Mouse (Mus musculus): ENCODE data around the gene Gpatch4.

Gpatch4 gene

DNA sequence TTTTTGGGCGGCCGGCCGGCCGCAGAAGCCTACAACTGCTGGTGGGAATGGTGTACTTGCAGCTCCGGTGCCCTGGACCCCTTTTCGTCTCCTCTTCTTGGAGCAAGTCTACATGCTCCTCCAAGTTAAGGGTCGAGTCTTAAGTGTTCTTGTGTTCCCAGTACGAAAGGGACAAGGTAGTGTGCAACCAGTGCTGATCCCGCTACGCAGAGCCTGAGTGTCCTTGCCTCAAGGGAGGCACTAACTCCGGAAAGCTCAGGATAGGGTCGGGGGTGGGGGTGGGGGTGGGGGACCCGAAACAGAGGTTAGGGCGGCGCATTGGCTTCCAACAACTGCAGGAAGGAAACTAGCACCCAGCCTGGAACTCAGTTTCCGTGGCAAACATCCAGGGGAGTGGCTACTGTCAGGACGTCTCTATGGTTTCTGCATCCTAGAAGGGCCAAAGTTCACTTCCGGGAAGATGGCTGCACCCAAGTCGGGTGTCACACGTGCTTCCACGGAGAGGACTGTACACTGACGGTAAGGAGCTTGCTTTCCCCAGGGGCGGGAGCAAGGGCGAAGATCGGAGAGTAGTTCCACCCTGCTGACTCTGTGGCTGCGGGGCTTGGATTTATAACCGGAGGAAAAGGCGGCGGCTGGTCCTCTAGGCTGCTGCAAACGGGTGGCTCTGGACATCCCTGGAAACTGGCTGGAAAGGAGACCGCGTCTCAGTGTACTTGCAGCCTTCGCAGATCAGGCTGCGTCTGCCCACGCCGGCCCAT lies at the start of gene Gpatch4:
Gene Gpatch4, plus strand, starts transcription at position 448 of the 761 bp plus-strand sequence.
- DNase-seq (ENCODE audit: extremely low read depth, insufficient read length, low spot score), result peak; percentile 83

DNA sequence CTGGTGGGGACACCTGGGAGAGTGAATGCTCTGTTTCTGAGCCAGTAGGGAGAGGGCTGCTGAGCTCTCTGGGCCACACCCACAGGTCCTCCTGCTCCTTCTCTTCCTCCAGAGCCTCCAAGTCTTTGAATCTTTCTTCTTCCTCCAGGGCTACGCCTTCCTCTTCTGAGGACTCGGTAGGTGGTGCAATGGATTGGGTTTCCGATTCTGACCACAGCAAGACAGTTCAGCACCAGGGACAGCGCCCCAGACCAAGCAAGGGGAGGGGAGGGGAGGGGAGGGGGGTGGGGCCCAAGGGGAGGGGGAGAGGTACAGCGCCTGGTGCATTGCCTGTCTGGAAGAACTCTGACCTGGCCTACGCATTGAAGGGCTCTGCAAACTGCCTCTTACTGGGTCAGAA lies 49.5 kb upstream of the Gpatch4 start:
- no peak for DNase-seq (ENCODE audit: extremely low read depth, insufficient read length, low spot score)

DNA sequence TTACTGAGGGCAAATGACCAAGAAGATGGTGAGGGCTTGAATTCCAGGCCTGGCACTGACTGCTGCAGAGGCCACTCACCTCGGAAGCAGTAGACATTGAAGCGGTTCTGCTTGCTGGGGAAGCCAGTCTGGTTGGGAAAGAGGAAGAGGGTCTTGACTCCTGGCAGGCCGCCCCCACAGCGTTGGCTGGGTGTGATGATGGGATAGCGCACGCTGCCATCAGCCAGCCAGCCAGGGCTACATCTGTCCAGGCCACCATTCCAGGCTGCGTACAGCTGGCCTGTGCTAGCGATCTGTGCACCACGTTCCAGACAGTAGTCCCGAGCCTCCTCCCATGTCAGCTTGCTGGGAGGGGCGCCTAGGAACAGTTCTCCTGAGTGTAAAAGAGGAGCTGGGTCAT lies 47.6 kb upstream of the Gpatch4 start:
- no peak for DNase-seq (ENCODE audit: extremely low read depth, insufficient read length, low spot score)

DNA sequence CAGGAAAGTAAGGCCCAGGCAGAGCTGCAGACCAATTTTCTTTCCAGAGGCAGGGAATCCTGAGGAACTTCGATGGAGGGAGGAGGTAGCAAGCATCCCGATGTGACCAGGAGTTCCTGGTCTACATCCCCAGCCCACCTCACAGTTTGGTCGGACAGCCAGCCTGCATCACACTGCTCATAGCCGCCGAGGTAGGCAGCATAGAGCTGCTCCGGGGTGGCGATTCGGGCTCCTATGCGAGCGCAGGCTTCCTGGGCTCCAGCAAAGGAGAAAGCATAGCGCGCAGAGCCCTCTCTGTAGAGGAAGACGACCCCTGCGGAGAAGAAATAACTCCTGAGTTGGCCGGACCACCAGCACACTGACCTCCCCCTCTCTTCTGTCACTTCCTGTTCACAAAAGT lies 46.5 kb upstream of the Gpatch4 start:
- DNase-seq (ENCODE audit: extremely low read depth, insufficient read length, low spot score), result no peak

DNA sequence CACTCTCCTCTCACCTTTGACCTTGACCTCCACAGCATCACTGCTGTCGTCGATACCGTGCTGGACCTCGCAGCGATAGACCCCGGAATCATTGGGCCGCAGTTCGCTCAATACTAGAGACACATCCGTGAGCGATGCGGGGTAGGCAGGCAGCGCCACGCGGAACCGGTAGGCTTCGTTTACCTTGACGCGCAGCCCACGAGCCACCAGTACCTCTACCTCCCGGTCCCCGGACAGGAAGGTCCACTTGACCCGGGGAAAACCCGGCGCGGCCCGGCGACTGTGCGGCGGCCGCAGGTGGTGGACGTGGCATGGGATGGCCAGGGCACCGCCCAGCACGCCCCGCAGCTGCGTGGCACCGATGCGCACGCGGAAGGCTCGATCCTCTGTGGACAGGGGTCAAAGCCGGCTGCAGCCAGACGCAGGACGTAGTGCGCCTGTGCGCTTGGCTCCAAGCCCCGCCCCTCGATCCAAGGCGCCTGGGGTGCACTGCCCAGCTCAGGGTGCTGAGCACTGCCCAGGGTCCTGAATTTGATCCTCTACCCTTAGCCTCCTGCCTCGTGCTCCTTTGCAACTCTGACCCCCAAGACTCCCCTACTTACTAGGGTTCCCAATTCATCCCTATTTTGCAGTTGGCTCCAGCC lies 45.8 kb upstream of the Gpatch4 start:
- no peak for DNase-seq (ENCODE audit: extremely low read depth, insufficient read length, low spot score)

DNA sequence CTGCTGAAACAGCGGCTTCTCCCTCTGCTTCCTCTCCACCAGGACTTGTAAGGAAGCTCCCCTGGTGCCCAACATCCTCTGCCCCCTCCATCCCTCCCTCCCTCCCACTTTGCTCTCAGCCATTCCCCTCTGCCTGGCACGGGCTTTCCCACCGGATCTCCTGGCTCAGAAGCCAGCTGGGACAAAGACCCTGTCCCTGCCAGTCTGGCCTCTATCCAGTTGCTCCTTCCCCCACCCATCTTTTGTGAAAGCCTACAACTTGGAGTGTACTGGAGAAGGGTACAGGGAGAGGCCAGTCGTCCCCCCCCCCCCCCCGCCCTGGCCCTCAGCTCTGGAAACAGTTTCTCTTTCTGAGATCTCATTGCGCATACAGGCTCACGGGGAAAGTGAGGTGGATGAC lies 44.2 kb upstream of the Gpatch4 start:
- DNase-seq (ENCODE audit: extremely low read depth, insufficient read length, low spot score), result no peak

DNA sequence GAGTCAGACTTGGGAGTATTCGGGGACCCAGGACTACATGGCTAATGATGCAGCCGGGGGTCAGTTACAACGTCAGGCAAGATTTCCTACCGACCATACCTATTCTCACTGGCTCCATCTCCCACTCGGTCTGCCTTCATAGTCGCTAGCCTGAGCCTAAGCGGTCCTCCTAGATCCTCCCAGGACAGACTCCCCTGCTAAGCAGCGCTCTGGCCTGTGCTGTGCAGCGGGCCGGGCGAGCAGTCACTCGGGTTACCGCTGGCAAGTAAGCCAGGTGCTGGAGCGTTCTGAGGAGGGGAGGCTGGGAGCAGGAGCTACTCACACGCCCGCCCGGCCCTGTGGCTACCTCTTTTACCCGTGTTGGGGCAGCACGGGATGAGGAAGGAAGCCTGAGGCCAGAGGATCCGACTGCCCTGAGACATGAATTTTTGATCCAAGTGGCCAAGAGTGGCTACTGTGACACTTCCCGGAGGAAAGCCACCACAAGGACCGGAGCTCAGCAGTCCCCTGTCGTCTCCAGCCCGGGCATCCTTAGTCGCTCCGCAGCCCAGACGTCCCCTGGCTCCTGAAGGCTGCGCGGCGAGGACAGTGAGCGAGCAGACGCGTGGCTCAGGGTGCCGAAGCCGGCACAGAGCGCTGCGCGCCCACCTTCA lies 43.5 kb upstream of the Gpatch4 start:
- no peak for DNase-seq (ENCODE audit: extremely low read depth, insufficient read length, low spot score)

DNA sequence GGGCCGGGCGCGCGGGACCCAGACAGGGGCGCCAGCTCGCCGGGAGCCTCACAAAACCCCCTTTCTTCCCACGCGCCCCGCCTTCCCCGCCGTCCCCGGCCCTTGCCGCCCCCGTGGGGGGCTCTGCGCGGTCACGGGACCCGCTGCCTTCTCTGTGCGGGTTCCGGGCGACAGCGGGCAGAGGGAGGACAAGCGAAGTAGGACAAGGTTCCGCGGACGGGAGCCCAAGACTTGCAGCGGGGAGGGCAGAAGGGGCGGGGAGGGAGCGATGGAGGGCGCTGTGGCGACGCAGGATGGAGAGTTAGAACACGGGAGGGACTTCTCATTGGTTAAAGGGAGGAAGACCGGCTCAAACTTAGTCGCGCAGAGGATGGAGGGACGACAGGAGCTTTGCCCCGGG lies 42.7 kb upstream of the Gpatch4 start, which contains the start of gene Bcan:
Gene Bcan, minus strand, starts transcription at position 50 of the 400 bp plus-strand sequence.
- DNase-seq (ENCODE audit: extremely low read depth, insufficient read length, low spot score), result no peak

DNA sequence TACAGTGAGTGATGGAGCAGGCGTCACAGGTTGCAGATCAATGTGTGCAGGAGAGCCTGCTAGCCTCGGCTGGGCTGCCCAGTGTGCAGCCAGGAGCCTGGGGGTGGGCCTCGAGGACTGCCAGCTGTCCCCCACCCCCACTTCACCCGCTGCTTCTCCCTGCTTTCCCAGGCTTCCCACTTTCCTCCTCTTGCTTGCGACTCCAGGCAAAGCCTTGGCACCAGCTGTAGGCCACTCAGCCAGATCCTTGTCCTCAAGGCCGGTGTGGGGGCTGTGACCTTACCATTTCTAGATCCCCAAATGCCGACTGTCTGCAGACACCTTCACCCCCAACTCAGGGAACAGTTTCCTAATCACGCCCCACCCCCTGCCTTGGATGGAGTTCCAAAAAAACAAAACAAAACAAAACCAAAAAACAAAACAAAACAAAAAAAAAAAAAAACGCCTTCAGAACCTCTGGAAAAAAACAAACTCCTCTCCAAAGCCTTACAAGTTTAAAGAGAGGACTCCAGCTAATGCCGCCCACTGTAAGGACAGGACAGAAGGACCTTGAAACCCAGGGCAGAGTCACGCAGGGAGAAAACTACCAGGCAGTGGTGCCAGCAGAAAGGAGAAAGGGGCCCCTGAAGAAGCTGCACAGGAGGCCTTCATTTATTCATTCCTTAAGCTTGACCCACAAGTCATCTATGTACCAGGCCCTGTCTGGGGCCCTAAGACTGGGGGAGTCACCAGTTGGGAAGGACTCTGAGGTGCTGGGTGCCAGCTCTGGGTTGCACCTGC lies 41.9 kb upstream of the Gpatch4 start:
- no peak for DNase-seq (ENCODE audit: extremely low read depth, insufficient read length, low spot score)

DNA sequence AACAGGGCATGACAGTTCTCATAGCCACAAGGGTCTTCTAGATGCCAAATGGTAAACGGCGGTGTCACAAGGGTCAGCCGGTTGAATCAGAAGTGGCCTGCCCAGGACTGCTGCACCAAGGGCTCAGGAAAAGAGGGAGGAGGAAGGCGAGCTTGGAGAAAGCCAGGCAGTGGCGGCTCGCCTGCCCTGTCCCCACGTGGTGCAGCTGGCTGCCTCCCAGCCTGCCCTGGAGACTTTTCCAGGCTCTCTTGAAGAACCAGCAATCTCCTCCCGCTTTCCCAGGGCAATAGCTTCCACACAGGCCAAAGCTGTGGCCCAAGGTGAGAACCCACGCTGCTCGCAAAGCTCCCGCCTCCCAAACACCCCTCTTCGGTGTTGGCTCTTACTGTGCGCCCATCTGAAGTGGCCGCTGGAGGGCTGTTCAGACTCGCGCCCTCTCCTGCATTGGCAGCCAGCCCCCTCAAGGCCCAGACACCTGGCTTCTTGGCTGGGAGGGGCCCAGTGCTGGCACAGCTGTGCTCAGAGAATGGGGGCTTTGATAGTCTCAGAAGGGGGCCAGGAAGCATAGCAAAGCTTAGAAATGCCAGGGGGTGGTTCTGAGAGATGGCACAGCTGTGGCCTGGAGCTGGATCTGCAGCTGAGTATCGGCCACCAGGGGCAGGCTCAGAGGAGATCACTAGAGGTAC lies 40.5 kb upstream of the Gpatch4 start:
- no peak for DNase-seq (ENCODE audit: extremely low read depth, insufficient read length, low spot score)

DNA sequence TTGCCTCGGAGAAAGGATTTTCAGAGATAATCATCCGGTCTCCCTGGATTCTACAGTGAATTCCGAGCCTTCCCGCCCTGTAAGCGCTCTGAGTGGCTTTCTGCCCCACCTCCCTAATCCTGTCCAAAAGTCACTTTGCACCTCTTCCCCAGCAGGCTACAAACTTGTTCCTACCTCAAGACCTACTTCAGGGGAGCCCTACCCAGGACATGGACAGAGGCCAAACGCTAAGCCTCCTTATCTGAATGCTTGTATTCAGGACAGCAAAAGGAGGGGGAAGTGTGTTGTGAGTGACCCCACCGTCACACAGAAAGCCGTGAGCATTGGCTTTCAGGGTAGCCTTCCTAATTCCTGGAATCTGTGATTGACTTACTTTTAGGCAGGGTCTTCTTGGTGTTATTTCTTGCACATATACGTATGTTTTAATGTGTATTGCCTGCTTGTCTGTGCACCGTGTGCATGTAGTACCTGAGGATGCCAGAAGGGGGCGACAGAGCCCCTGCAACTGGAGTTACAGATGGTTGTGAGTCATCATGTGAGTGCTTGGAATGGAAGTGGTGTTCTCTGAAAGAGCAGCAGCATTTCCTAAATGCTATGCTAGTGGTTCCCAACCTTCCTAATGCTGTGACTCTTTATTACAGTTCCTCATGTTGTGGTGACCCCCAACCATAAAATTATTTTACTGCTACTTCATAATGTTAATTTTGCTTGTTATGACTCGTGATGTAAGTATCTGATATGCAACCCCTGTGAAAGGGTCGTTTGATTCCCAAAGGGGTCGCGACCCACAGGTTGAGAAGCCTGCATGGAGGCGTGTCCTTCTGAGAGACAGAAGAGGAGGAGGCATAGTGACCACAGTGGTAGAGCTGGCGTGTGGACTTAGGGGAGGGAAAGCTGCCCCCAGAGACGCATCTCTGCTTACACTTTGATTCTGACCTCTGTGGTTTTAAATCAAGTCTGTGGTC lies 36.8 kb upstream of the Gpatch4 start:
- DNase-seq (ENCODE audit: extremely low read depth, insufficient read length, low spot score), result no peak

DNA sequence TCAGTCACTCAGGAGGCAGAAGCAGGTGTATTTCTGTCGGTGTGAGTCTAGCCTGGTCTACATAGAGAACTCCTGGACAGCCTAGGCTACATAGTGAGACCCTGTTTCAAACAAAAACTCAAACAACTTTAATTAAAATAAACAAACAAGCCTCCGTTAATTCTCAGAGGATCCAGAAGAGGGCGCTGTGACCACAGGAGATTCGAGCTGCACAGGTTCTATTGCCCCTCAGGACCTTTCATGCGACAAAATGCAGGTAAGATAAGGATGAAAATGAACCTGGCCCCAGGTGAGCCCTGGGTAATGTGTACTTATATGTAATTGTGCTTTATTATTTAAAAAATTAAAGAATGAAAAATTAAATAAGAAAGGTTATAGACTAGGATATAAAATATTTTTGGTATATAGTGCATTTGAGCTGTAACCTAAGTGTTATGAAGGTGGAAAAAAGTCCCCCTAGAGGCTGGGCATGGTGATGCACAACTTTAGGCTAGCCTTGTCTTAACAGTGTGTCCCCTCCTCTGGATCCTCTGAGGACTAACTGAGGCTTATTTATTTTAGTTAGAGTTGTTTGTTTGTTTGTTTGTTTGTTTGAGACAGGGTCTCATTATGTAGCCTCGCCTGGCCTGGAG lies 32.2 kb upstream of the Gpatch4 start:
- no peak for DNase-seq (ENCODE audit: extremely low read depth, insufficient read length, low spot score)

DNA sequence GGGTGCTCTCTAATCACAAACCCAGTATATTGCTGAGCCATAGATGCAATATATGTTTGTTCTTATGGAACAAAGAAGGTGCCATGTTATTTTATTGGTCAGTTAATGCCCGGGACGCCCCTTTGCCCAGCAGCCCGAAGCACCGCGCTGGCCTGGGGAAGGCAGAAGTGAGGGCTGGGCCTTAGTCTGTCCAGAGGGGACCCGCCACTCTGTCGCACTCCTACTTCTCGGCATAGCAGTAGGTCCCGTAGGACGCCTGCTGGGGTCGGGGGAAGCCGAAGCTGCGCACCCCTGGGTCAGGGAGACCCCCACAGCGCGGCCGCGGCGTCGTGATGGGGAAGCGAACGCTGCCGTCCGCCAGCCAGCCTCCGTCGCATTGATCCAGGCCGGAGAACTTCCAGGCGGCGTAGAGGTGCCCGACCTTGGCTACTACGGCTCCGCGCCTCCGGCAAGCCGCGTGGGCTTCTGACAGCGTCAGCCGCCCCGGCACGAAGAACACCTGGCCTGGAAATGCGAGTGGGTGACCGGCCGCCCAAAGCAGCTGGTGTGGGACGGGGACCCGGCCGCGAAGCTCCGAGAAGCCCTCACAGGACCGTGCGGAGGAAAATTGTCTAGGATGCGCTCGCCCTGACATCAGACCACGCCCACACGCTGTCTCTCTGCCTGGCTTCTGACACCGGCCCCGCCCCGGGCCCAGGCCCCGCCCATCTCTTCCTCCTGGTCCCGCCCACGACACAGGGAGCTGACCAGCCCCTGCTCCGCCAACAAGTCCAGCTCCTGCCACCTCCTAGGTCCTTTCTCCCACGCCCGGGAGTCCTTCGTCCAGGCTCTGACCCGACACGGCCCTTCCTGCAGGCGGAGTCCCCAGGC lies 20.4 kb upstream of the Gpatch4 start:
- no peak for DNase-seq (ENCODE audit: extremely low read depth, insufficient read length, low spot score)

DNA sequence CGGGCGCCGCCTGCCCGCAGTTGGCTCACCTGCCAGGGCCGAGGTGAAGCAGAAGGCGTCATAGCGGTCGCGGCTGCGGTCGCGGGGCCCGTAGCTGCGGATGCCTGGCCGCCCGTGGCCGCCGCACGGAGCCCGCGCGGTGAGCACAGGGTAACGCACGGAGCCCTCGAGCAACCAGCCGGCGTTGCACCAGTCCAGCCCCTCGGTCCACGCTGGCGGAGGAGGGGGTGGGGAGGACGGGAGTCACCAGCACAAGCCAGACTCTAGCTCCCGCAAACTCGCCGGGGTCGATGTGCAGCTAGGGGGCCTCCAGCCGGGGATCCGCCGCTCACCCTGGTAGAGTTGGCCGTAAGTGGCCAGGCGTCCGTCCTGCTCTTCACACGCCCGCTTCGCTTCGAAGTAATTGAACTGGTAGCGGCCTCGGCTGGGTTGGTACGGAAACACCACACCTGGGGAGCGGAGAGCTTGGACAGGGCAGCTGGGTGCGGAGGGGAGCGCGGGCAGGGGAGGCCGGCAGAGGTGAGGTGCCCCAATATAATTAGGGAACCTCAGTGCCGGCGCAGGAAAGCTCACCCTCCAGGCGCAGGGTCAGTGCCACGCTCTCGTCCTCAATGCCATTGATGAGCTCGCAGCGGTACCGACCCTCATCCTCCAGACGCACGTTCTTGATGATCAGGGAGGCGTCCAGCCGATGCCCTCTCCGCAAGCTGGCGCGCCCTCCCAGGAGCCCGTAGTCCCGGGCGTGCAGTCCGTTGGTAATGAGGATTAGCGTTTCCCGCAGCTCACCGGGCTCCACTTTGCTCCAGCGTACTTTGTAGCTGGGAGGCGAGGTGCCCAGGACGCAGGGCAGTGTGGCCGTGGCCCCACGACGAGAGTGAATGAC lies 19.5 kb upstream of the Gpatch4 start:
- DNase-seq (ENCODE audit: extremely low read depth, insufficient read length, low spot score), result no peak

DNA sequence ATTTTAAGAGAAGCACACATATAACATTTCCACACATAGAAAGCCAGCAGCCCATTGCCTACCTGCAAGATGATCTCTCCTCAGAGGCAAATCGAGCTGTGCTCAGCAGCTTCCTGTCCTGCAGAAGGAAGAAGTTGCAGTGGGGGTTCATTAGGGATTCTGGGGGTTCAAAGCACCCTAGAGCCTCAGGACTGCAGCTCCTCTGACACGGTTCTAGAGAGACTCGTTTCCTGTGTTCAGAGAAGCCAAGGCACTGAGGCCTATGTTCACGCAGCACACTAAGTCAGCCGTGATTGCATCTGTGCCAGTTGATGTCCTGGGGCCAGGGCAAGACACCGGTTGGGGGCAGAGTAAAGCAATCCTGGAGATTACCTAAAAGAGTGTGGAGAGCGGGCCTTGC lies 16.1 kb upstream of the Gpatch4 start:
- DNase-seq (ENCODE audit: extremely low read depth, insufficient read length, low spot score), result no peak

DNA sequence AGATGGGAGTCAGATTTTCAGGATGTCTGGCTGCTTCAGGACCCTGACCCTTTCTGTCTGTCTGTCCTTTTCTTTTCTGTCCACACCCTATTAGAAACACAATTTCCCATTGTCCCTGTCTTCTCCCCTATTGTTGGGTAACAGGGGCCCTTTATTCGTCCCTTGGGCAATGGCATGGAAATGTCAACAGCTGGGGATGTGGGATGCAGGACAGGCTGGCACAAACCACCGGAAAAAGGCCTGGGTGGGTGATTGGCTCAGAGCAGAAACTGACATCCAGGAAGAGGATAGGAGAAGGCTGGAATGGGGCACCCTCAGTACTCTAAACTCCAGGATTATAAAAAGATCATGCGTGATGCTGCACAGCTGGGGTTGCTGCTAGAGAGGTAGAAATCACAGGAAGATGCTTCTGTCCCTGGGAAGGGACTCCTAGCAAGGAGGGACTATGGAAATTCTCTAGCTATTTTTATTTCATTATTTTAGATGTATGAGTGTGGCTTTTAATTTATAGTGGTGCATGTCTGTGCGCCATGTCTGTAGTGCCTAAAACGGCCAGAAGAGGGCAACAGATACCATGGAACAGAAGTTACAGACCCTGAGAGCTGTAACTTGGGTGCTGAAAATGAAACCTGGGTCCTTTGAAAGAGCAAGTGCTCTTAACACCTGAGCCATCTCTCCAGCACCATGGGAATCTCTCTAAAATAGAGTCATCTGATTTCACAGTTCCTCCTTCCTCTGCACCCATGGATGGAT lies 15.3 kb upstream of the Gpatch4 start, which contains the start of gene Hapln2:
Gene Hapln2, minus strand, starts transcription at position 150 of the 753 bp plus-strand sequence.
- DNase-seq (ENCODE audit: extremely low read depth, insufficient read length, low spot score), result no peak

Data from 3134 (cell line).